Mouse (Mus musculus): ENCODE results near the gene Incenp.
"Not testable (repeated sequence)": the region's sequence is repeated elsewhere in the genome, so short reads cannot be mapped to it uniquely, and the experiment has no call there.

Gene Incenp

GRCm38 (mm10) chr19:9918176-9918861 is 19.0 kb upstream of the Incenp start:
- DNase-seq (ENCODE audit: inconsistent ontology term), result no peak

DNA sequence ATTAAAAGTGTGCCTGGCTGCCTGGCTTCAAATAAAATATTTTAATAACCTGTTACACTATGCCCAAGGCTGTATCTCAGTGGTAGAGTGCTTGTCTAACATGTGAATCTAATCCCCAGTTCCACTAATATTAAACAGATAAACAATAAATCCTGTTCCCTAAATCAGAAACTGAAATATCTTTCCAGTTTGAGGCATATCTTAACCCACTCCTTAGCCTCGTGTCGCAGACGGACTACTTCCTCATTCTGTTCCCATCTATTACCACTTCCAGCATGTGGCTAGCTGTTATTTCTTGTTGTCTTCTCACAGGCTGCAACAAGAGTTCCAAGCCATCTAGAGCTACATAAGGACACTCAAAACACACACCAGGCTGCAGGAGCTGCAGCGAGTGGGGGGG is 18.4 kb upstream of the Incenp start:
- DNase-seq (ENCODE audit: inconsistent ontology term), result no peak

- DNase-seq (ENCODE audit: inconsistent ontology term), result peak; percentile 66
These were observed 16.6 kb upstream of the Incenp start for GRCm38 (mm10) chr19:9915935-9916334.

DNA sequence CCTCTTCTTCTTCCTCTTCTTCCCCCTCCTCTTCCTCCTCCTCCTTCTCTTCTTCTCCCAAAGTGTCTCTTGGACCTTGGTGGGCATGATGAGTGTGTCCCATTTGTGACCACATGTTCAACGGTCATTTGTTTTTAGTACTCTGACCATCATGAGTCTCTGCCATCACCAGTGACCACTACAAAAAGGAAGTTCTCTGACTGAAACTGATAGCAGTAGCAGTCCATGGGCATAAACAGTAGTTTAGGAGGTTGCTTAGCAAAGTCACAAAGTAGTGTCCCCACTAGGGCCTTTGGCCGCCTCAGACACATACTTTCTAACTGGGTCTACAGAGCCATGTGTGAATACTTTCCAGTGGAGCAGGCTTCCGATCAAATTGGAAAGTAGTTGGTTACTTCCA is 15.0 kb upstream of the Incenp start:
- no peak for DNase-seq (ENCODE audit: inconsistent ontology term)

DNA sequence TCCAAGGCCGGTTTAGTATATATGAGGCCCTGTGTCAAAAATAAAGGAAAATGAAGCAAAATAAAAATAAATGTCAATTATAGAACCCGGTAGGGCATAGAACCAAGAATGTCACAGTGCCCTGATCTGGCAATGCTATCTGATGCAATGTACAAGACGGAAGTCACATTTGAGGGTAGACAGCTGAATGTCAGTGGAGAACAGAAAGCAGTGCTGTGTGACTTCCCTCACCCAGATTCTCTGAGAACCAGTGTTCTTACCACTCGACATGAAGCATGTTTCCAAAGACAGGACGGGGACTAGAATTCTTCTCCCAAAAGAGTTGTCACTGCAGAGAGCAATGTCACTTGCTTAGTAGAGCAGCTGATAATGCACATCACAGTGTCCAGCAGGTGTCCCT is 14.4 kb upstream of the Incenp start:
- no peak for DNase-seq (ENCODE audit: inconsistent ontology term)

DNA sequence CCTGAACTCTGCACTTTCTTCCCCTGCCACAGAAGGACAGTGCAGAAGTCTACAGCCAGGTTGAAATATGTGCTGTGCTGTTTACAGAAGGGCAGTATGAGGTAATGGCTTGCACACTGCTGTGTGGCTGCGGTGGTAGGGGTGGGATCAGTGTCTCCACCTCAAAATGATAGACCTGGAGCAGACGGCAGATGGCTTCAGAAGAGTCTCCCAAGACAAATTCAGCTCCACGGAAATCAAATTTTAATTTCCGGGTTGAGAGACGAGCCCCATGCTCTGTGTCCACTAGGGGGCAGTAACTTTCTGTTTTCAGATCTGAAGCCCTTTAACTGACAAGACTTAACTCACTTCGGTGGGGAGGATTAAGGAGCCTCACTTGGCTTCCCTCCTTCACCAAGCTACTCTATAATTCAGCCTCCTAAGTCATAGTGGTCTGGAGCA is 12.0 kb upstream of the Incenp start:
- peak; percentile 14 for DNase-seq (ENCODE audit: inconsistent ontology term)

- DNase-seq (ENCODE audit: inconsistent ontology term), result no peak
These were observed 10.0 kb upstream of the Incenp start for GRCm38 (mm10) chr19:9909351-9909750.

- not testable (repeated sequence) for DNase-seq (ENCODE audit: inconsistent ontology term)
These were observed 1.3 kb upstream of the Incenp start for GRCm38 (mm10) chr19:9900696-9901095.

DNA sequence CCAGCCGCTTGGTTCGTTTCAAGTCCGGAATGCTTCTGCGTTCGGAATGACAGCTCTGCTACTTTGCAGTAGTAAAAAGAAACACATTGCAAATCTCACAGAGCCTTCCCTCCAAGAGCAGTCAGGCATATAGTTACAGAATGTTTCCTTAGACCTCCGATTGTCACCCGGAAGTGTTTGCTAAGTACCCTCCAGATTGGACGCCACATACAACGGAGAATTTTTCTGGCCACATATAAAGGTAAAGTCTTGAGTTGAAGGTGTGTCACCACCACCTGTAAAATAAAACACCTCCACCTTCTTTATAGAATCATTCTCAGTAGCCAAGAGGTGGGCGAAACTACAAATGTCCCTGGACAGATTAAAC is 412 bp upstream of the Incenp start:
- no peak for DNase-seq (ENCODE audit: inconsistent ontology term)

DNA sequence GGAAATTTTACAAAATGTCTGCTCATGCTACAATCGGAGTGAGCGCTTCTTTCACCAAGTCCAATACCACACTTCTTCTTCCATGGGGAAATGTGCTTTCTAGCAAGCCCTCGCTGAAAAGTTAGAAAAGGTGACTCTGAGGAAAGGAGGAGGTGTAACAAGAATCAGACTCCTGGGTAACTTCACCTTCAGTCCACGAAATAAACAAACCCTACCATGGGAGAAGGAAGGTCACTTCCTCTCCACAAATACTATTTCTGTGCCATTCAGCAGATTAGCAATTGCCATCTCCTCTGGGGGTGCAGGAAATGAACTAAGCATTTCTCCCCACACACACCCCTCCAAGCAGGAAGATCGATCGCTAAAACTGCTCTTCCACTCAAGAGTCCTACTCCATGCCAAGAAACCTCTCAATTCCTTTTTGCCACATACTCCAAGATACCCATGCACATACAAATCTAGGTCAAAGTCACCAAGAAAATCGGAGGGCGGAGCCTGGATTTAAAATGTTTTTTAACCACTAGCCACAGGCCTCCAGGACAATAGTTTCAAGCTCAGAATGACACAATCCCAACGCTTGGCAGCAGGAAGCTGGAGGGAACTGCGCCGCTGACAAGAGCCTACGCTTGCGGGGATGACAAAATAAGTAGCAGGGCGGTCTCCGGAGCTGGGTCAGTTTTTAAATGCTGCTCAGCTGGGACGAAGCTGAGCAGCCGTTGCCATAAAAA is 848 bp downstream of the Incenp start:
- DNase-seq (ENCODE audit: inconsistent ontology term), result peak; percentile 49

DNA sequence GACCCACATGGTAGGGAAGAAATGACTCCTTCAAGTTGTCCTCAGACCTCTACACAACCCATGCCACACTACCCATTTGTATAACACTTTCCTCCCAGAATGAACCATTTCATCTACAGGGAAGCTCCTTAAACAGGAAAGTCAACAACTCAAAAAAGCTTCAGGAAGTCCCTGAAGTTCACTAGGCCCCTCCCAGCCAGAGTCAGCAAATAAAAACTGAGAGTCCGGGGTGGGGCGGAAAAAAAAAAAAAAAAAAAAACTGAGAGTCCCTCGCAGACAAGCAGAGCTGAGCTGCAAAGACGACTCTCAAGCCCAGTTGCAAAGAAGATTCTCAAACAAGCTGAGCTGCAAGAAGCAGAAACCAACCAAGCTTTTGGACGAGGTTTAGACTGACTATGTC is 3.3 kb downstream of the Incenp start:
- DNase-seq (ENCODE audit: inconsistent ontology term), result no peak

- peak; percentile 47 for DNase-seq (ENCODE audit: inconsistent ontology term)
These were observed 12.6 kb downstream of the Incenp start for GRCm38 (mm10) chr19:9886771-9887170.

DNA sequence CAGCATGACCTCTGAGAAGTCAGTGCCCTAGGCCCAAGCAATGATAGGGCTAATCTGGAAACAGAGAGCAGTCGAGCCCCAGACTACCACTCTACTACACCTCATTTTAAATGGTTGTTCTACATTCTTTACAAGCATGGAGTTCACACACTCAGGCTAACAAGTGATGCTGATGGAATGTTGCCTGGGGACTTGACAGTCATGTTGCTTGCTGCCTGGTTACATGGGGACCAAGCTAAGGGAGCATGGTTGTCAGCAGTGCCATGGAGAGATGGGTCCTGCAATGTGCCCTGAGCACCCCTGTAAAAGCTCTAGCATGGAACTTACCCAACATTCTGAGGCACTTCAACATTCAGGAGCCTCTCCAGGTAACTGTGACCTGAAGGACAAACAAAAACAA is 13.0 kb downstream of the Incenp start:
- DNase-seq (ENCODE audit: inconsistent ontology term), result no peak

GRCm38 (mm10) chr19:9878186-9878835 is 21.0 kb downstream of the Incenp start:
- no peak for DNase-seq (ENCODE audit: inconsistent ontology term)

DNA sequence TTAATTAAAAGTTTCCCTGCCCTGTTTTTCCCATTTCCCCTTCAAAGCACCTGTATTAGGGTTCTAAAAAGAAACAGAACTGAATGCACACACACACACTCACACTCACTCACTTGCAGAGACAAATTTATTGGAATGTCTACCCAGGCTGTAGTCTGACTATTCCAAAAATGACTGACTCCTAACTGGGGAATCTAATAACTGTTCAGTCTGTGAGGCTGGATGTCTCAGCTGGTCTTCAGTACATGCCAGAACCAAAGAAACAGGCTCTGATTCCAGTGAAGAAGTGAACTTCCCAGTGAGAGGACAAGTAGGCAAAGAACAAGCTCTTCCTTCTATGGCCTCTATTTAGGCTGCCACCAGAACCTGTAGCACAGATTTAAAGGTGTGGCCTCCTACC is 33.9 kb downstream of the Incenp start:
- DNase-seq (ENCODE audit: inconsistent ontology term), result peak; percentile 77

DNA sequence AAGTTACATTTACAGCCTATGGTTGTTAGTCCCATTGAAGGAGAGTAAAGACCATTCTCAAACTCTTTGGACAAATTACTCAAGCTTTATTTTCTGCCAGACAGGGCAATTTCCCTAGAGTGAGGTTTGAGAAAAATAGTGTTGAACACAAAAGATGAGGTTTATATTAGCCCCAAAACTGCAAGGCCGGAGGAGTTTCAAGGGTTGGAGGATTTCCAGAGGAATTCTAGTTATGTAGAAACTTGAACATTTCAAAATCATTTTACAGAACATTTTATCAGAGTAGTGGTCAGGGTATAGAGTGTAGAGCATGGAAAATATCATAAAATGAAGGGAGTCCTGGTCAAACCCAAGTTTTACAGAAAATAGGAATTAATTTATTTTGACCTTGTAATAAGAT is 34.5 kb downstream of the Incenp start:
- DNase-seq (ENCODE audit: inconsistent ontology term), result peak; percentile 75

GRCm38 (mm10) chr19:9860821-9861220 is 38.5 kb downstream of the Incenp start:
- DNase-seq (ENCODE audit: inconsistent ontology term), result not testable (repeated sequence)

DNA sequence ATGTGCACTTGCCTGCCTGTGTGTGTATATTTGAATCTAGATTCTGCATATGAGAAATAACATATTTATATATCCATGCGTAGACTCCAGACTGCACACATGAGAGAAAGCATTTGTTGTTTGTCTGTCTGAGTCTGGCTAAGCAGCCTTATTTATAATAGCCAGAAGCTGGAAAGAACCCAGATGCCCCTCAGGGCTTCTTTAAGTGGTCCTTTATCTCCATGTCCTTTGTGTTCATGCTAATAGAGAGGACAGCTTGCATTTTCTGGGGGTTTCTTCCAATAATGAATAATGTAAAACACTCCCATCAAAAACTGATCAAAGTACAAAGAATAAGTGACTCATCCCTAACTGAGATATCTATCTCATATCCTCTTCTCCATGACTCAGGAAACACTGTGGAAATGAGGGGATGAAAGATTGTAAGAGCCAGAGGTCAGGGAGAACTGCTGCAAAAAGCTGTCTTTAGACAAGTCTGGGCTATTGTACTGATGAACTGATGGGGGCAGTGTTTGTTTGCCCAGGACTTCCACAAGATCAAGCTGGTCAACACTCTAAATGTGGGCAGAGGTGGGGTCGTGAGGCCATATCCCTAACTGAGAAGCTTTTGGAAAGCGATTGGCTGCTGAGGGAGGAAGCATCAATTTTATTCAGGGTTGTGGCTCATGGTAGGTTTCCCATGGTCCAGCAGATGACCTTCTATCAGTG is 49.8 kb downstream of the Incenp start:
- not testable (repeated sequence) for DNase-seq (ENCODE audit: inconsistent ontology term)

- no peak for DNase-seq (ENCODE audit: inconsistent ontology term)
These were observed 52.1 kb downstream of the Incenp start, which contains the start of gene Scgb2a2 for GRCm38 (mm10) chr19:9847262-9847661. Gene Scgb2a2, plus strand, starts transcription at chr19:9847562.

- no peak for DNase-seq (ENCODE audit: inconsistent ontology term)
These were observed 62.0 kb downstream of the Incenp start for GRCm38 (mm10) chr19:9837341-9837715.

DNA sequence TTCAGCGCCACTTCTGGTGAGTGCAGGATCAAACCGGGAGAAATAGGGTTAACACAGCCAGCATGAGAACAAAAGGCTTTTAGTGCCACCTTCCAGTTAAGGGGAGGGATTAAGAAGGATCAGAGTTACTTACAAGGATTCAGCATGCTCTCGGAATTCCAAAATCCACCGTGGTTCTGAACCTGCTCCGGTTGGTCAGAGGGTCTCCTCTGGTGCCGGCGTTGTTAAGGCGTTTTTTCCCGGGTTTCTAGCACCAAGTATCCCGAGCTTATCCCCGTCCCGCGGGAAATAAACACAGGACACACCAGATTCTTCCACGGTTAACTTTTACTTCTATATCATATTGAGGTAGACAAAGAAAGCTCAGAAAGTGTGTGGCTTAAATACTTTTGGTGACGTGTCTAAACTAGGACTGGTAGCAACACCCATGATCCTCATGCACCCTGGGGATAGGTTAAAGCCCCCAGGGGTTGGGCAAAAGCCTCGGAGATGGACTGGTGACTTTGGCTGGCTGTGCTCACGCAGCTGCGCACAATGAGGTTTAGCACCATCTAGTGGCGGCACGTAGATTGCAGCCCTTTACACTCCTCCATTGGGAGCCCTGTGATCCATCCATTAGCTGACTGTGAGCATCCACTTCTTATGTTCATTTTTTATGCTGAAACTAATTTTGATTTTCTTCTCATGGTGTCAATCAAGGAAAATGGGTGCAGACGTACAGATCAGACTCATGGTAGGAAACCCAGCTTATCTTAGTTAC is 62.6 kb downstream of the Incenp start:
- peak; percentile 52 for DNase-seq (ENCODE audit: inconsistent ontology term)
